Mouse (Mus musculus) cortical plate, adult 2 months (tissue): Measurements from ENCODE around the gene Zfp622. TPM values are rescaled to one million over a fixed set of nuclear protein-coding genes. Genes with fewer than 3 reads are reported as not detected.

ENCODE experiments used
- H3K27ac ChIP-seq: fragments of 200-500 bp; 2 replicates; pipeline ENCODE4 v1.5.1; 2012; ENCODE audit warnings: low read length, control low read depth, inconsistent platforms; ENCODE audit not compliant: insufficient read depth
- H3K4me1 ChIP-seq: fragments of 200-500 bp; 2 replicates; pipeline ENCODE4 v1.6.1; 2011; ENCODE audit warnings: low read length; ENCODE audit not compliant: control insufficient read depth, insufficient read depth
- H3K4me3 ChIP-seq: fragments of 200-500 bp; 2 replicates; pipeline ENCODE4 v1.5.1; 2011; ENCODE audit warnings: mild to moderate bottlenecking, low read length, control low read depth; ENCODE audit not compliant: insufficient read depth
- CTCF ChIP-seq: fragments of 200-500 bp; IDR thresholded peaks from 2 replicates; pipeline ENCODE4 v1.5.1; 2011; ENCODE audit warnings: mild to moderate bottlenecking, control low read depth, low read length; ENCODE audit not compliant: insufficient read depth; ENCODE audit errors: extremely low read depth
- POLR2A ChIP-seq: fragments of 200-500 bp; IDR thresholded peaks from 2 replicates; pipeline ENCODE4 v1.6.1; 2011; ENCODE audit warnings: mild to moderate bottlenecking, low read length, control low read depth; ENCODE audit not compliant: insufficient read depth; ENCODE audit errors: extremely low read depth
- polyA plus RNA-seq: library from polyadenylated mRNA; depleted of rRNA; stranded (reverse); fragments of >200 nt; gene quantifications from 2 replicates; pipeline ENCODE4 v1.2.3, GENCODE M21; 2012; rRNA removed

The Zfp622 gene
- polyA plus RNA-seq, 1 experiment: 36.5 TPM

DNA sequence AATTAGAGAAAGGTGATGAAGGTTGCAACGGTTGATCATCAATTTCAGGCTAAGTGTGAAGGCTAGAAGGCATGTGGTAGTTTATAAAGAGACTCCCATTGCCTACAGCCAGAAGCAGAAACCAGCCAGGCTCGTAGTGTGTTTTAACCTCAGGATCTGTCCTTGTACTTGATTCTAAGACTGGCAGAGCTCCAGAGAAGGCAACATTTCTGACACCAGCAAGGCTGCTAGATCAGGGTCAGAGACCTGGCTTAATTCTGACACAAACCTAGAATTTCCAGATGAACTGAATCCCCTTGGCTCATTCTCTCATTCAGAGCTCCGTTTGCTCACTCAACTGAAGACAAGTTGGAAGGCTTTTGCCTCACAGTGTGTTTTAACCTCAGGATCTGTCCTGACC is 24.5 kb downstream of the Zfp622 start:
- no peak overlapping the region for H3K4me3 ChIP-seq
- no peak for TF ChIP-seq CTCF
- TF ChIP-seq POLR2A: no peak
- no peak overlapping the region for H3K27ac ChIP-seq
- no peaks in the 10 kb centered on the region for H3K4me1 ChIP-seq

DNA sequence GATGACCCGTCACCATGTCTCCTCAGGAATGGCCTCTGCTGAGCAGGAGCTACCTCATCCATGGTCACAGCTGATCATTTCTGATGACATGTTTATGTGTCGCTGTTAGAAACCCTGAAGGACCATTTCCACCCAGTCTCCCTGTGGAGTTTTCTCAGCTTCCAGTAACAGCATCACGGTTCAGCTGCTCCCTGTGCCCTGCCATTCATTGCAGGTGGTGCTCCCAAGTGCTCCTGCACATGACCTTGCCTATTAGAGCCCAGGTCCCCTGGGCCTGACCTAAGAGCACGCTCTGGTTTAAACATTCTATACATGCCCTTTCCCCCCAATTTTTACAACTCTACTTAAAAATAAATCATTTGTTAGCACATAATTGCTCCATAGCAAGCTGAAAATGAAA is 28.7 kb downstream of the Zfp622 start:
- TF ChIP-seq CTCF (no peak), POLR2A (no peak)
- no peak overlapping the region for H3K4me3 ChIP-seq
- H3K27ac ChIP-seq: no peak overlapping the region
- no peaks in the 10 kb centered on the region for H3K4me1 ChIP-seq

DNA sequence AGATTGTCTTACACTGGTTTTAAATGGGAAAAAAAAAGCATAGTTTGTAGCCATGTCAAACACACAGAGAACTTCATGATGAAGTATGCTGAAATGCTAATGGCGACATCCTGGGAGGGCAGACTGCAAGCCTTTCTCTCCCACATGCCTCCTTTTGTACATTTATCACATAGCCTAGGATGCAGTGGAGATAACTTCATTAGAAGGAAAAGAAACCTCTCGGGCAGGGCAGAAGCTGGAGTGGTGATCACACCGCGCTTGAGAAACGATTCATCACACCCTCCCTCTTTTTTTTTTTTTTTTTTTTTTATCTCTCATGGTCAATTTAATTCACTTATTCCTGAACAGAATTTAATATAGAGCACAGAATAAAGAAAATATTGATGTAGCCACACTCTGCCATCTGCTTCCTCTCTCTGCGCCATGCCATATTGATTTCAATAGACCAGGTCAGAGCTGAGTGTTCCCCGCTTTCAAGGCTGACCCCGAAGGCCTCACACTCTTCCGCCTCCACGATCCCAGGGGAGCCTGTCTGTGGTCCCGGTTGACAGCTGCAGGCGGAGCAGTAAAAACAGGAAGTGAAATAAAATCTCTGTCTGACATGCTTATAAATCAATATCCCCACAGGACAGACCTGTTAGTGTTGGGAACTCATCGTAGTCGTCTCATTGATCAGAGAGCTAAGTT is 32.0 kb downstream of the Zfp622 start:
- no peak overlapping the region for H3K4me3 ChIP-seq
- no peak for TF ChIP-seq CTCF
- TF ChIP-seq POLR2A: no peak
- H3K4me1 ChIP-seq: no peaks in the 10 kb centered on the region
- H3K27ac ChIP-seq: no peak overlapping the region

DNA sequence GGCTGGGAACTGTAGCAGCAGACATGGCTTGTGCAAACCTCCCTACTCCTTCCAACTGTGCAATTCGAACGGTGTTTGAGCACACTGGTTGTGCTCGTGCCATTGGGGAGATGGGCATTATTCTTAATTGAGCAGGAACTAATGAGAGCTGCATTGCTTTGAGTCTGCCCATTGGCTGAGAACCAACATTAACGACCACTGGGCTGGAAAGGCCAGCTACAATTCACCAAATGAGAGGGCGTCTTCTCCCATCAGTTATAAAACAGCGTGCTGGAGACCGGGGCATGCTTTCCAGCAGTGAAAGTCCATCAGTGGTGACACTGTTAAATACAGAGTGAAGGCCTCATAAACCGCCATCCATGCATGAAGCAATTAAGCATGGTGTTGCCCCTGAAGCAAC is 37.6 kb downstream of the Zfp622 start:
- Histone ChIP-seq H3K4me3 (no peak overlapping the region), H3K27ac (no peak overlapping the region), H3K4me1 (no peaks in the 10 kb centered on the region)
- TF ChIP-seq POLR2A (no peak), CTCF (no peak)

DNA sequence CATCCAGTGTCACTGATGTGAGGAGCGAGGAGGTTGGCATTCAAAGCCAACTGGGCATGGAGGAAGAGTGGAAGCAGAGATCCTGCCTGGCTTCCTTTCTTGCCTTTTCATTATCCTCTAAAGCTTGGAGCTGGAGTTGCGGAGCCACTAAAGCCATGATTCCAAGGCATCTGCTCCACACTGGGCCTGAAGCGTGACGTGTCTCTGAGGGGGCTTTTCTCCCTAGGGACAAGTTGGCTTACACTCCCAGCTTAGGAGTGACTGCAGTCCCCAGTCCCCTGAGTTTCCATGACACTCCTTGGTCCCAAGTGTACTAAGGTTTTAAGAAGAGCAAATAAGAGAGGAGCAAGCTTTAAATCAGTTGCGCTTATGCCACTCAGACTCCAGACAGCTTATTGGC is 38.5 kb downstream of the Zfp622 start:
- Histone ChIP-seq H3K4me3 (no peak overlapping the region), H3K27ac (no peak overlapping the region), H3K4me1 (no peaks in the 10 kb centered on the region)
- TF ChIP-seq CTCF: no peak
- TF ChIP-seq POLR2A: no peak

DNA sequence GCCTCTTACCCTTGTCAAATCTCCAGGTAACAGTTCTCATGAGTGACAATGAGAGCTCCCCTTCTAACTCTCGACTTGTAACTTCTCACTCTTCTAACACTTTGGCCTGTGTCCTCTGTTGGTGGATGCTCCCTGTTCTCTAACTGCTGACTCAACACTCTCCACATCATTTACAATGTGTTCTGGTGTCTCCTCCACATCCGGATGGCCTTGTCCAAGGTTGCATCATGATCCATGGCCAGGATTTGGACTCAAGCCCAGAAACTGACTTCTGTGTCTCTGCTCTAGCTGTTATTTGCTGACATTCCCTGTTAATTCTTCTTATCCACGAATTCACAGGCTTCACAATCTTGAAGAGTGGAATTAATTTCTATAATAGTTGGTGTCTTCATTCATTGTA is 47.5 kb downstream of the Zfp622 start:
- Histone ChIP-seq H3K27ac (no peak overlapping the region), H3K4me3 (no peak overlapping the region), H3K4me1 (no peaks in the 10 kb centered on the region)
- no peak for TF ChIP-seq CTCF
- TF ChIP-seq POLR2A: no peak

DNA sequence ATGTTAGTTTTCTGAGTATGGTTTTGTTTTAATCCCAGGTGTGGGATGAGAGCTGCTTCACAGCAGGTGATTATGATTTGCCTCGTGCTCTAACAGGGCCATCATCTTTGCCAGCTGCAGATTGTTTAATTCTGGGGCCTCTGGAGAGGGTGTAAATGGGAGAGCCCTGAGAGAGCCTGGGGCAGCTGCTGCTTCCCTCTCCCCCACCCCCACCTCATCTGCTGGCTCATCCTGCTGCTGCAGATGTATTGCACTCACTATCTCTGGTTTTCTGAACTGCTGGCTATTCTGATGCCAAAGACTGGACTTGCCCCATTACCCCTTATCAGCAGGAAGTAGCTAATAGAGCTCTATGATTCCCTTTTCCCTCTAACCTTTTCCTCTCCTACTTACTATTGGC is 56.4 kb downstream of the Zfp622 start:
- no peaks in the 10 kb centered on the region for H3K4me1 ChIP-seq
- no peak overlapping the region for H3K27ac ChIP-seq
- H3K4me3 ChIP-seq: no peak overlapping the region
- no peak for TF ChIP-seq CTCF
- TF ChIP-seq POLR2A: no peak

DNA sequence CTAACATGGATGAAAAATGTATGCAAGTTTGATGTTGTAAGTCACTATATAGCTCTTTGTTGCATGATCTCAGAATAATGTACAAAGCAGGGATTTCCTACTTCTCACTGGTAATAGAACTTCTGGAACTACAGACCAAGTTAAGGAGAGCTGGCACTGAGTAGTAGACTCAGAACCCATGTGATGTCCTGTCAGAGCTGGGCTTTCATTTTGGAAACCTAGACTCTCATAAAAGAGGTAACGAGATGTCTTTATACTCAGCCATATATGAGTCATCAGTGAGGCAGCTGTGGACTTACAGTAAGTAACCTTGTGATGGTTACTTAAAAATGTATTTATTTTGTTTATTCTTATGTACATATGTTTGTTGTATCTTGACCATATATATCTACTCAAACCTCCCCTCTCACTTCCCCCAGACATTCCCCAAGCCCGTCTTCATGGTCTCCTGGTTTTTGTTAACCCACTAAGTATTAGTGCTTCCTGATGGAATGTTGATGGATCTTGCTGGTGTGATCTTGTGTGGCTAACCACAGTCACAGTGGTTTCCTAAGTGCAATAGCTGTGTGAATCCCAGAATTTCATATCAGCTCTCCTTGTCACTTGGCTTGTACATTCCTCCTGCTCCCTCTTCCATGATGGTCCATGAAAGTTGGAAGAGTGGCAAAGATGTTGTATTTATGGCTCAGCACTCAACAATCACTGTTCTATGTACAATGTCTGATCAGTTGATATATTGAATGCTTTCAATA is 57.2 kb downstream of the Zfp622 start:
- TF ChIP-seq POLR2A (no peak), CTCF (no peak)
- H3K27ac ChIP-seq: no peak overlapping the region
- no peaks in the 10 kb centered on the region for H3K4me1 ChIP-seq
- no peak overlapping the region for H3K4me3 ChIP-seq

Other genes with a start within 250 kb of the Zfp622 start
- gene Retreg1, start 141.2 kb upstream of the Zfp622 start, polyA plus RNA-seq: 24.3 TPM in 2 replicates